Mouse (Mus musculus) gonadal fat pad, adult 2 months (tissue): ENCODE data around the gene Tpcn1. TPM values are rescaled to one million over a fixed set of nuclear protein-coding genes. Genes with fewer than 3 reads are reported as not detected.

Source experiments
- DNase-seq: peaks from one replicate; pipeline ENCODE4 v3.0.0-alpha.2; 2012; ENCODE audit warnings: low read depth
- polyA plus RNA-seq: library from polyadenylated mRNA; depleted of rRNA; stranded (reverse); fragments of >200 nt; gene quantifications from 2 replicates; pipeline ENCODE4 v1.2.3, GENCODE M21; 2012

The Tpcn1 gene
- polyA plus RNA-seq, 1 experiment: 68.0 TPM

DNA sequence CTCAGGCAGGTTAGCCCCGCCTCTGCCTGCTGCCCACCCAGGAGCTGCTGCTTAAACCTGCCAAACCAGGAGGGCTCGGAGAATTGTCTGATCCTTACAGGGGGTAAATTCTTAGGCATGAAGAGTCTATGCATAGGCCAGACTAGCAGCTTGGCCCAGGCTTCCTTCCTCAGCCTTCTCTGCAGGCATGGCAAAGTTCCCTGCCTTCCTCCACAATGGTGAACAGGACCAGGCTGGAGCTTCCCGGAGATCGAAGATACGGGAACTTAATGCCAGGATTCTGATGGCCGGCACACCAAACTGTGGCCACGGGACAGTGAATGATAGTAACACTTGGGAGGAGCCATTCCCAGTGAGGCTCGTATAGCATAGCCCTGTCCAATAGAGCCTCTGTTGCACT, 30.4 kb downstream of the Tpcn1 start:
- no peak for DNase-seq

DNA sequence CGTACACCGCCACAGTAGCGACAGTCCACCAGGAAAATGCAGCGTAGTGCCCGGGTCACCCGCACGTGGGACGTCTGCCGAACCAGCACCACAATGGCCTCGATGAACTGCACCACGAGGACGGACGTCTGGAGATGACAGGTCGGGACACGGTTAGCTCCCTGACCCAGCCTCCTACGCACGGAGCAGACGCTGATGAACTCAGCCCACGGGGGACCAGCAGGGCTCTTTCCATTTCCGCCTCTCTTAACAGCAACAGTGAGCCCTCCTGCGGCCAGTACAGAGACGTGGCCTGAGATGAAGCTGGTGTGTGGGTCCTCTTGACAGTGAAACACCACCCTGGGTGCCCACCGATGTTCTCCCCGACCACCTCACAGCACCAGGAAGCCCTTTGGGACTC, 32.6 kb downstream of the Tpcn1 start:
- no peak for DNase-seq

DNA sequence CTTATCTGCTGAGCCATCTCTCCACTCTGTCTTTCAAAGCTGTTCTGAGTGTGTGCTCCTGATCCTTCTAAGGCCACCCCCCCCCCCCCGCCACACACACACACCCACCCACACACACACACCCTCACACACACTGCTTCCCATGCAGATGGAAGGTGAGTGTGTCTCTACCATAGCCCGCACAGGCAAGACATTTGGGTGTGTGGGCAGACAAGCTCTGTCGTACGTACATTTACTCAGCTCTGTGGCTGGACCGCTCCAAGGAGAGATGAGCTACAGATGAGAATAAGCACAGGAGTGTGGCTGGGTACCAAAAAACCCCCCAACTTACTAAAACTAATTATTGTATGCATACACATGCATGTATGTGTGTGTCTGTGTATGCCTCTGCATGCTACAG, 37.8 kb downstream of the Tpcn1 start:
- no peak for DNase-seq

DNA sequence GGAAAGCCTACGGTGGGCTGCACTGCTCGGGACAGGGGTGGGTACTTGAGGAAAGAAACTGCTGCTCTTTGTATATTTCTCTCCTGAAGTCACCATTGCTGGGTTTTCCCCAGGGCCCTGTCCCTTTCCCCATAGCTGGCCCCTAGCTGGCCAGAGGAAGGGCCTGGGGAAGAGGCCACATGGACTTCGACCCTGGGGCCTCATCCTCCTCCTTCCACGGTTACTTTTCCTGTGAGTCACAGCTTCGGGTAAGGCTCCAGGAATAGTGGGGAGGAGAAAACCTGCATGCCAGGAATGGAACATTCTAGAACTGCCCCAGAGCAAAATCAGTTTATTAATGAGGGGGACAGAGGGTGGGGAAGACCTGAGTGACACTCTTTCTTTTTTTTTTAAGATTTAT, 38.3 kb downstream of the Tpcn1 start:
- DNase-seq: no peak

DNA sequence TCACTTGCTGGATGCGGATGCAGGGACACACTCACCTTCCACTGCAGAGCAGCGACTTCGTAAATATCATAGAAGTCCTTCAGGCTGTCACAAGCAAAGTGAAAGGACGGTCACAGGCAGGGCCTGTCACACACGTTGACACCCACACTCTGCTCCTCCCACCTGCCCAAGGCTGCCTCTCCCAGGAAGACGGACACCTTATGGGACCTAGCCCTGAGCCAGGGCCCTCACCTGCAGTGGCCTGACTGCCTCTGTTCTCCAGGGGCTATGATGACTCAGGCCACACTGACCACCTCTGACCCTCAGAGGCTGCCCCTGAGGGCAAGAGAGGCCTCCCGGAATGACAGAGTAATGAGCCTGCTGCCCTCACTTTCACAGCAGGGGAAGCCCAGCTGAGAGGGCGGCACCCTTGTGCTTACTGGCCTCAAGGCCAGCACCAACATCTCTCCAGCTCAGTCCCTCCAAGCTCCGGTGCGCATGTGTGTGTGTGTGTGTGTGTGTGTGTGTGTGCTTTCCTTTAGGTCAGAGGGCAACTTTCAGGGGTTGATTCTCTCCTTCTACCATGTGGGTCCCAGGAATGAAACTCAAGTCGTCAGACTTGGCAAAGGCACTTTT, 40.1 kb downstream of the Tpcn1 start:
- DNase-seq: no peak

DNA sequence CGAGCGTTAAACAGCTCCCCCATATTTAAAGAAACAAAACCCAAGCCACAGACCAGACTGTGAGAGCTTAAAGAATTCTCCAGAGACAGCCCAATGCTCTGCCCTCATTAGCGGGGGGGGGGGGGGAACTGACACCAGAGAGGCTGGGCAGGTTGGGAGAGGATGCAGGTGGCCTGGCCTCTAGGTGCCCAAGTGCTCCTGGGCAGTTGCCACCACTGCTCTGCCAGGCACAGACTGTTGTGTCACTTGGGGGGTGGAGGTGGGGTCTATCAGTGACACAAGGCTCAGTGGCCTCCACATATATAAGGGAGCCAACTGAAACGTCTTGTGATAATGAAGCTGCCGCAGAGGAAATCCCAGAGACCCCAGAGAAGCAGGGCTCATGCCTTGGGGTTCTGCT, 51.8 kb downstream of the Tpcn1 start:
- no peak for DNase-seq

DNA sequence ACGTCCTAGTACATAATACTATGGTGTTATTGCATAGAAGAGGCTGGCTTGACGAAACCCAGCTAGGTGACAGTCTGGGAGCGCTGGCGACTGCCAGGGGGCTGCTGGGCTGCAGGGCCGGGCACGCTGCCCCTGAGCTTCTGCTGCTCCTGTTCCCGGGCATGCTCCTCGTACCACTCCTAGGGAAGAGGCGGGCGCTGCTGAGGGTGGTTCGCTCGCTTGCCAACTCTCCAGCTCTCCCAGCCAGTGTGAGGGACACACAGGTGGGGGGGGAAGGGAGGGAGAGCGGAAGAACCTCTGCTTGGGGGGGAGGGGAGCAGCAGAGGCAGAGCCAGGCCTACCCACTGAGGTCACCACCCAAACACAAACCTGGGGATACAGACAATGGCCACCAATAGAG, 52.4 kb downstream of the Tpcn1 start:
- DNase-seq: no peak

DNA sequence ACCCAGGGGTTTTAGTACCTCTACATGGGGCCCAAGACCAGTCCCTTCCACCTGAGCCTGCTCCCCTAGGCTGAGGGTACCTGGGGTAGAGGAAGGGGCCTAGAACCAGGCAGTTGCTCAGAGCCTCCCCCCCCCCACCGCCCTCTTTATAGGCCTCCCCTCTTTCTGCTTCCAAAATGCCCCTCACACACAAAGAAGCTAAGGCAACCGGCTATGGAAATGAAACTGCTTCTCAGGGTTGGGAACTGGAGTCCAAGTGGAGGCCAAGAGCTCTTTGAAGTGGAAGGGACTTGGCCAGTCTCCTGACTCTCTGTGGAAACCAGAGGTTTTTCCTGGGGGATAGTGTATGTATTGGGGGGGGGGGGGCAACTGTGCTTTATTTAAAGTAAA, 53.8 kb downstream of the Tpcn1 start:
- DNase-seq: no peak

DNA sequence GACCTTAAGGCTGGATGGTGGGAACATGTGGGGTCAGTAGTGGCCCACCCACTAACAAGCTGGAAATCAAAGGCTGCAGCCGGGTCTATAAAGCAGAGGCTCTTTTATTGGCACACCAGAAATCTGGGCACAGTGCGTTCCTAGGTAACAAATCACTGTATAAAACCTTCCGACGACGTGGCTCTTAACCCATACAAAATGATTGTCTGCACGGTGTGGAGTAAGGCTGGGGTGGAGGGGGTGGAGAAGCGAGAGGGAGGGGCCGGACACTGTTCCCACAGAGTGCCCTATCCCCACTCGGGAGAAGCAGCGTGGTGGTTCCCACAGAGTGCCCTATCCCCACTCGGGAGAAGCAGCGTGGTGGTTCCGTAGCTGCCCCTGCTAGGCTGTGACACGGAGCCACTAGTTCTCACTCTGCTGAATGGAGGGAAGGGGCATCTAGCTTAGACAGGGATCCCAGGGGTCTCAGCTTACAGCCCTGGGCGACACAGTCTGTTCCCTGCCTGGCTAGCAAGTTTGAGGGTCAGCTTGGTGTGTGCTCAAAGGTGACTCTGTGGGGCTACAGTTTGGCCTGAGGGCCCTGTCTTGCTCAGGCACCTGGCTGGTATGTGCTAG, 54.3 kb downstream of the Tpcn1 start:
- DNase-seq: no peak

DNA sequence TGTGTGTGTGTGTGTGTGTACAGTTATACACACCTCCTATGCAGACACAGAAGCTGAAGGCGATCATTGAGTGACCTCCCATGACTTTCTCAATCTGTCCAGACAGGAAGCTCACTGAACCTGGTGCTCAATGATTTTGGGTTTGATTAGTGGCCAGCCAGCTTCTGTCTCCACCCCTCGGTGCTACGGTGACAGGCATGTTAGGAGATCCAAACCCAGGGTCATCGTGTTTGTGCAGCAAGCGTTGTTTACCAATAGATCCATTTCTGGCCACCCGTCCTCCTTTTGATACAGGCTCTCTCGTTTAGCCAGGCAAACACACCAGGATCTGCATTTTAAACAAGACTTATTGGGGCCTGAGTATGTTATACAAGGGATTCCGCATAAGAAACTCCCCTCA, 56.8 kb downstream of the Tpcn1 start:
- DNase-seq: no peak

DNA sequence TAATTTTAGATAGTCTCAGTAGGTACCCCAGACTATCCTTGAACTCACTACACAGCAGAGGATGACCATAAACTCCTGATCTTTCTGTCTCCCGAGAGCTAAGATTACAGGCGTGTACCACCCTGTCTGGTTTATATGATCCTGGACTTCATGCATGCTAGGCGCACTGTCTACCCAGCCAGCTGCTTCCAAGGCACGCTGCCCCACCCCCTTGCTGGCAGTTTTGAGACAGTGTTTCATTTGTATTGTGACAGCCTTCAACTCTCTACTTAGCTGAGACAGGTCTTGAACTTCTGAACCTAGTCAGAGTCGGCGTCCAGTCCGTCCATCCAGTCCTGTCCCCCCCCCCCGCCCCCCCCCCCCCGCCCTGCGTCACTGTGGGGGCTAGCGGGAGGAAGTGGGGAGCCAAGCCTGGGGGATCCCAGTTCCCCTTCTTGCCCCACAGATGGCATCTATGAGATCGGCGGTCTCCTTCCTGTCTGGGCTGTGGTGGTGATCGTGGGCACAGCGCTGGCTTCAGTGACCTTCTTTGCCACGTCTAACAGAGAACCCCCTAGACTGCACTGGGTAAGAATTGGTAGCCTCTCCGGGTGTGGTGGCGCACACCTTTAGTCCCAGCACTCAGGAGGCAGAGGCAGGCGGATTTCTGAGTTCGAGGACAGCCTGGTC, 61.0 kb downstream of the Tpcn1 start:
- no peak for DNase-seq

DNA sequence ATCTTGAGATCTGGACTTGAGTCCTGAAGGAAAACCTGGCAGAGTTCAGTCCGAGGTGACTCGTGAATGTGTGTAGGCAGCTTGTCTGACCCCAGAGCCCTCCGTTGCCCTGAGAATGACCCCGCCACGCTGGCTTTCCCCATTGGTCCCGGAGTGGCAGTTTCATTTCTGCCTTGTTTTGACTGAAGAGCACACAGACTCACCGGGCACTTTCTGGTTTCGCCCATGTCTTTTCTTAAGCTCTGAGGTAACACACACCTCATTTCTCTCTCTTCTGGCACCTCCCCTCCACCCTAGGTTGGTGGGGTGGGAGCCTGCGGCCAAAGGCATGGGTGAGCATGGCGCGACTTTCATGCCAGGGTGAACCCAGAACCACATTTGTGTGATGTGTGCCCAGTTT, 62.2 kb downstream of the Tpcn1 start:
- DNase-seq: no peak

DNA sequence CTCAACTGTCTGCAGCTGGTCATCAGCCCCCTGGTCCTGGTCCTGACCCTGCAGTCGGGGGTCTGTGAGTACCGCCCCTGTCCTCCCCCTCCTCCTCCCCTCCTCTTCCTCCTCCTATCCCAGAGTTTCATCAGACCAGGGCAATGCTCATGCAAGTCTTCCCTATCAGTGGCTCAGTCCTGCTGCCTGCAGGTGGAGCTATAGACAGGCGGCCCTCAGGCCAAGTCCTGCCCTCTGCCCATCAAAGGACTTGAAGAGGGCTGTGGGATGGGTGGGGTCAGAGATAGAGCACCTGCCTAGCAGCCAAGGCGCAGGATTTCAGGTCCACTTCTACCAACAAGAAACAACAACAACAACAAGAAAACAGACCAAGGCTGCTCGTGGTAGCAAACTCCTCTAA, 62.7 kb downstream of the Tpcn1 start:
- no peak for DNase-seq

DNA sequence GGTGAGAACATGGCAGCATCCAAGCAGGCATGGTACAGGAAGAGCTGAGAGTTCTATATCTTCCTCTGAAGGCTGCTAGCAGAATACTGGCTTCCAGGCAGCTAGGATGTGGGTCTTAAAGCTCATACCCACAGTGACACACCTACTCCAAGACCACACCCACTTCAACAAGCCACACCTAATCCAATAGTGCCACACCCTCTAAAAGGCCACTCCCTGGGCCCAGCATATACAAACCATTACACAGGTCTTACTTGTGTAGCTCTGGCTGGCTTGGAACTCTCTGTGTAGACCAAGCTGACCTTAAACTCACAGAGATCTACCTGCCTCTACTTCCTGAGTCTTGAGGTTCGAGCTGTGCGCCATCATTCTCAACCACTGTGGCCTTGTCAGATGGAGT, 63.7 kb downstream of the Tpcn1 start:
- DNase-seq: no peak

DNA sequence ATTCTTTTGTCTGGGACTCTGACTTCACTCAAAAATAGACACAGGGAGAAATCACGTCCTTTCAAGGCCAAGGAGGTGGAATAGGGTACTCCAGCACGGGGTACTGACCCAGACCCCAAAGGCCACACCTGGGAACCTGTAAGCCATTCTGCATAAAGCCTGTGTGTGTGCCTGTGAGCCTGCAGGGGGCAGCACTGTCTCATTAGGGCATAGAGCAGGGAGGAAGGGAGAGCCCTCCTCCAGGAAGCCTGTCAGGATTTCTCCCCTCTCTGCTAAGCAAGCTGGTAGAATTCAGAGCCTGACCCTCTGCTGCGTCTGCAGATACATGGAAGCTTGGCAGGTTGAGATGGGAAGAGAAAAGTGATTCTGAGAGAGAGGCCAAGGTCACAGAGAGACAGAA, 65.8 kb downstream of the Tpcn1 start:
- DNase-seq: no peak

DNA sequence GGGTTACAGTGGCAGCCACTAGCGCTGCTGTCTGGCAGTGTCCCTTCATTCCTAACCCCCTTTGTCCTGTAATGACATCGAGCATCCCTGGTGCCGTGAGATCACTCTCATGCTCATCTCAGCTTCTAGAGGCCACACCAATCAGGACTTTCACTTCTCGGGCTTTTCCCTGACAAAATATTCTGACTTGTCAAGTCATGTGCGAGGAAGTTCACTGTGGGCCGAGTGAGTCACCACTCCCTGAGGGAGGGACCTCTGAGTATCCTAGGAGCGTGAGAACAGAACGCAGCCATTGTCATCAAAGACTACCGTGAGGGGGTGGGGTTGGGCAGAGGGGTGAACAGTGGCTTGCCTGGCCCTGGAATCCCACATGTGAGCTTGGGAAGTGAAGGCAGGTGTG, 70.9 kb downstream of the Tpcn1 start:
- DNase-seq: no peak

DNA sequence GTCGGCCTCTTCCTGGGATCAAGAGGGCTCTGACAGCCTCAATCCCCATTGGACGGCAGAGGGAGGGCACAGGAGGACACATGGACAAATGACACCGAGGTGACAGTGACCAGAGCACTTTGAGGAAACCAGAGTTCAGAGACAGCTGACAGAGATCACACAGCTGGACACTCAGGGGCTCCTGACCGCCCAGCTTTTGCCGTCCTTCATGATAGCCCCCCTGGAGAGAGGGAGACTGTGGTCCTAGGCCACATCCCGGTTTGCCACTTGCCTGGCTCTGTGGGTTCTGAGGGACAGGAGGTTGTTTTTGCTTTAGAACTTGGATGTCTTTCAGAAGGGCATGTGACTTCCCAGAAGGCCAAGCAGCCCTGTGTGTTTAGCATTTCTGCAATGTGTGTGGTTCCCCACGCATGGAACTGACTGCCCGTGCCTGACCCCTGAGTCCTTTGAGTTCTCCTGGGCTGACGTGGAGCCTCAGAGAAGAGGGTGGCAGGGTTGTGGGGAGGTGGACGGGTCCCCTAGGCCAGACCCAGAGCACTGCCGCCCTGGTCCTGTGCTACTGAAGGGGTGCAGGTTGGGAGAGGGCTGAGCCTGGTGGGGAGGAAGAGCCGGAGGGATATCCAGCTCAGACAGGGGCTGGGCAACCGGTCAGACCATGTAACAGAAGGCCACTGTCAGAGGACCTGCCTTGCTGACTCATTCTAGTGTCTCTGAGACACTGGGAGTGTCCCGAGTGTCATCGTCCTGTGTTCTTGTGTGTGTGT, 72.1 kb downstream of the Tpcn1 start:
- DNase-seq: no peak

DNA sequence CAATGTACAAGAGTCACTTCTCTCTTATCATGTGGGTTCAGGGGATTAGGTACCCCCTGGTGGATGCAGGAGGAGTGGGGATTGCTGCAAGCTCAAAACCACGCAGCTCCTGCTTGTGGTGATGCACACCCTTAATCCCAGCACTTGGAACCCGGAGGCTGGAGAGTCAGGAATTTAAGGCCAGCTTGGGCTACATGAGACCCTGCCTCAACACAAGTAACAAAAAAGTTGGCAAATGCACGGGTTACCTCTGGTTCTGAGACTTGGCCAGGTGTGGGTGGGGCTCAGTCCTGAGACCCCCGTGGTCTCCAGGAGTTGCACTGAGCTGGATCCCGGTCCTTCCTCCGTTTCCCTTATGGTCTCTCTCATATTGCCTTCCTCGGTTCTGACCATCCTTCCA, 73.0 kb downstream of the Tpcn1 start:
- no peak for DNase-seq

DNA sequence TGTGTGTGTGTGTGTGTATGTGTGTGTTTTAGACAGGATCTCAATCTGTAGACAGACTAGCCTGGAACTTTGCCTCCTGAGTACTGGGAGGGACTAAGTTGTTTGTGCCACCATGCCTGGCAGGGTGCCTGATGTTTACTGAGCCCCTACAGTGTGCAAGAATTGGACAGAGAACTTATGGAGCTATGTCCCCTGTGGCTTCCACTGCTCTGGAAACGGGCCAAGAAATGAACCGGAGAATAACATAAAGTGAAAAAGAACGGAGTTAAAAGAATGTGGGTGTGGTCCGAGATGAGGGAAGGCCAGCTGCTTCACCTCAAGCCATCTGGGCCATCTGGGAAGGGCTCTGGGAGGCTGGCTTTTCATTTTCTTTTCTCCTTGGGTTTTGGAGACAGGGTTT, 73.7 kb downstream of the Tpcn1 start:
- no peak for DNase-seq

DNA sequence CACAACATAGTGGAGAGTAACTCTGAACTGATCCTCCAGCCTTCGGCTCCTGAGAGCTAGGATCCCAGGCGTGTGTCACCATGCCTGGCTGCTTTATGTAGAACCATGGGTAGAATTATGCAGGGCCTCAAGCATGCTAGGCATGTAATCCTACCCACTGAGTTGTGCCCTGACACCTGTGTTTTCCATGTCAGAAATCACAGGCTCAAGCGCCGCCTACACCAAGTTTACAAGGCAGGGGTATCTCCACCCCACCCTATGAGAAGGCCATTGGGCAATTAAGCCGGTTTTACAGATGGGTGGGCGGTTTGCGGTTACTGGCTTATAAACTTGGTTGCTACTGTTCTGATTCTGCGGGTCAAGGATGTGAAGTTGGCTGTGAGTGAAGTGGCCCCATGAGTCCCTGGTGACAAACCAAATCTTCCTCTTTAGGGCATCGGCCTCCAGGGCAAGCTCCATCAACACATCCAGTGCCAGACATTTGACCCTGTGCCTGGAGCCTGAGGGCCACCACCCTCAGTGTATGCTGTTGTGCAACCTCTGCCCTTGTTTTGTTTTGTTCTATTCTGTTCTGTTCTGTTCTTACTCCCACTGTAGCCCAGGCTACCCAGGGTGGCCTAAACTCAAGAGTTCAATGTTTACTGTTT, 74.3 kb downstream of the Tpcn1 start:
- DNase-seq: peak; percentile 58

DNA sequence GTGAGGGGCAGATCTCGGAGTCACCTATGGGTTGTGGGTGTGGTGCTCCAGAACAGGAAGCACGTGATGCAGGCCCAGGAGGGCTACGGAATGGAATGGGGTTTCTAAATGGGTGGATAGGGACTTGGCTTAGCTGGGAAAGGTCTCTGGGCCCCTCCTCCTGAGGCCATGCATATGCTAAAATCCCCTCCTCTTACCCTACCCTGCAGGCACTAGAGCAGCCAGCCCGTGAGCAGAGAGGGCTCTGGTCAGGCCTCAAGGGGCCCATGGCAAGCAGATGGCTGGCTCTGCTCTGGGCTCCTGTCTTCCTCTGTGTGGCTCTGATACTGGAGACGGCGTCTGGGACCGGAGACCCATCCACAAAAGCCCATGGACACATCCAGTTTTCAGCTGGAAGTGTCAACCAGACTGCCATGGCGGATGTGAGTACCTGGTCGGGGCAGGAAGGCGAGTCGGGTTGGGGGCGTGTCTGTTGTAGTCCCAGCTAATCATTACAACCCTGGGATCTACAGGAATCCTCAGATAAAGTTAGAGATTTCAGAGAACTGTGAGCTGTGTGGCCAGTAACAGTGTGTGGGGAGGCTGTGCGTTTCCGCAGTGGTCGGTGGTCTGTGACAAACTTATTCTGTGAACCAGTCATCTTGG, 75.4 kb downstream of the Tpcn1 start:
- no peak for DNase-seq

DNA sequence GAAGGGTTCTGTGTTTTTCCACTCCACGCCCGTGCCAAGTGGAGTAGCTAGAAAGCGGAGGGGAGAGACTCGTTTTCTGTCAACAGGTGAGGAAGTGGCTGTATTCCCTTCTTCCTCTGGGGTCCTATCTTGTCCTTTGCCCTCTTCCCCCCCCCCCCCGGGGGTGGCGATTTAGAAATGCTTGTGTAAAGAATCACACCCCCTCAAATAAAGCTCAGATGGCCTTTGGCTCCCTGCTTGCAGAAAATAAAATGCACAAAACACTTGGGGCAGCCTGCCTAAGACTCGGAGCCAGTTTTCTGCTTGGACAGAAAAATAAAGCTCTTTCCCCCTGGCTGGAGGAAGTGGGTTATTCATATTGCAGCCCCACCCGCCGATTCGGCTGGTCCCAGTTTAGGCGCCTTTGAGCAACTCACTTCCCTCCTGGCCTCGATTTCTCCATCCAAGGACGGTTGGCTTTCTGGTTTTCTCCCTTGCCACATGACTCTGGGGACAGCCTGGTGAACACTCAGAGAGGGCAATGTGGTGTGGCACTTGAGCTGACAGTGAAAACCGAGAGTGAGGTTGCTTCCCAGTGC, 76.7 kb downstream of the Tpcn1 start:
- no peak for DNase-seq
